Mouse (Mus musculus) spleen, postnatal 36 days (tissue): ENCODE results near the gene Smpdl3b.

Experiments
- DNase-seq, 2 experiments: peaks; one replicate each; pipeline ENCODE4 v3.0.0; 2022; ENCODE audit warnings: low spot score in 2 of 2, mixed read lengths in 1 of 2

Smpdl3b gene

DNA sequence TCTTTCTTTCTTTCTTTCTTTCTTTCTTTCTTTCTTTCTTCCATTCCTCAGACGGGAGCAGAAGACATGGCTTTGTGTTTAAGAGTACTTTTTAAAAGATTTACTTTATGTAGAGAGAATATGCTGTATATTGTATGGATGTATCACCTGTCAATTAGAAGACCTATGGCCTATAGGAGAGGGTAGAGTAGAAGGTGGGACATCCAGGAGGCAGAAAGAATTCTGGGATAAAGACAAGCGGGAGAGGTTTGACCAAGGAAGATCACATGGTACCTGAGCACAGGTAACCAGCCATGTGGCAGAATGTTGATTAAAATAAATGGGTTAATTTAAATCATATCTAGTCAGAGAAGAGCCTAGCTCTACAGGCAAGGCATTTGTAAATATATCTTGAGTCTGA lies 22.3 kb downstream of the Smpdl3b start:
- DNase-seq = no peak

DNA sequence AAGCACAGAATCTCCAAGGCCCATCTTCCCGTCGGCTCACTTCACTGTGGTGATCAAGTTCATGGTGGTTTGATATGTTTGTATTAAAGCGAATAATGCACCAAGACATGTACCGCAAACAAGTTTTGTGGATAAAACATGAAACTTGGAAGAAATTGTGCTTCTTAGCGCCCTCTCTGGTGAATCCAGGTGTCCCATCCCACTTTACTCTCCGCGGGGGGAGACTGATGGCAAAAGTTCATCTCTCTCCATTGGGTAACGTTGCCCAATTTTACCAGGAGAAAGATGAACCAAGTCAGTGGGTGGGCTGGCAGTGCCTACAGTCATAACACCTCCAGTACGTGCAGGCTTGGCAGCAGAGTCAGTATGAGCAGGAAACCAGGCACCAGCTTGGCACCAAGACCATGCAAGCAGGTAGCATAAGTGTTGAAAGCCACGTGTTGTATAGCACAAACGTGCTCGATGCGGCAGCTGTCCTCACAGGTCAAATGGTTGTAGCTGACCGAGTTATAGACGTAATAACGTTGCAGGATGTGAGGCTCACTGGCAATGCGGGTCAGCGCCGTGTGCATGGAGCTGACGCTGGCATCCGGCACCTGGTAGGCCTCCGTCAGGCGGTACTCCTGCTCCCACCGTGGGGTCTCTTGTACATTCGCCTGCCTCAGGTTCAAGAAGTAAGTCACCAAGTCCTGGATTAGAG lies 23.8 kb downstream of the Smpdl3b start:
- no peak for DNase-seq

DNA sequence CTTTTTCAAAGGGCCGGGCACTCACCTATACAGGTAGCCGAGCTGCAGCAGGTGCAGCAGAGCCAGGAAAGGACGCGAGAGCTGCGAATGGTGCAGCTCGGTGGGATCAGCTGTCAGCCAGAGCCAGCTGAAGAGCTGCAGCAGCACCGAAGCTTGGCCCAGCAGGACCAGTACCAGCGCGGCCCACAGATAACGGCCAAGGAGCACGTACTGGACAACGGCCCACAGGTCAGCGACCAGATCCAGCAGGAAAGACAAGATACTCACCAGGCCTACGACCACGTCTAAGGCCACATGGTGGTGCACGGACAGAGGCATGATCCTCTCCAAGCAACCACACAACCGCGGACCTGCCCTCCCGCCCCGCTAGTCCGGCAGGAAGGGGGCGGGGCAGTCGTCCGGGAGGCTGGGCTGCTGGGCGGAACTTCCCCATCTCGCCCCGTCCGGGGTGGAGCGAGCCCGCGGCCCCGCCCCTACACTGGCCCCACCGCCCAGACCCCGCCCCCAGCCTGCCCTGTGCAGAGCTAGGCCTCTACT lies 24.8 kb downstream of the Smpdl3b start, which contains the start of gene Xkr8:
Gene Xkr8 (minus strand): TSS at position 399 of the 537 bp plus-strand sequence.
- peak; percentile 92 to 93 for DNase-seq

DNA sequence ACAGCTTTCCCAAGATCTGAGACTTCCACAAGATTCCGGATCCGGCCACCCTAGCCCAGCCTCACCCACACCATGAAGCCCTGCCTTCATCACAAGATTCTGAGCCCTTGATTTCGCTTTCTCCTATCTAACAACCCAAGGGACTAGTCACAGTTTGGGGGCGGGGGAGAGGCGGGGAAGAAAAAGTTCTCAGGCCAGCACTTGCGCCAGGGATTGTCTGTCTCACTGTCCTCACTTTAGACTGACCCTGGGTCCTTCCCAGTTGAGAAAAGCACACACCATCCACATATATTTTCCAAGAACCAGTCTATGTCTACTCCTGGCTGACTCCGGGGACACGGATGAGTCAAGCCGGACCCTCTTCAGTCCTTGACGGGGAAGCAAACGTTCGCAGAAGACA lies 25.4 kb downstream of the Smpdl3b start:
- DNase-seq = no peak

DNA sequence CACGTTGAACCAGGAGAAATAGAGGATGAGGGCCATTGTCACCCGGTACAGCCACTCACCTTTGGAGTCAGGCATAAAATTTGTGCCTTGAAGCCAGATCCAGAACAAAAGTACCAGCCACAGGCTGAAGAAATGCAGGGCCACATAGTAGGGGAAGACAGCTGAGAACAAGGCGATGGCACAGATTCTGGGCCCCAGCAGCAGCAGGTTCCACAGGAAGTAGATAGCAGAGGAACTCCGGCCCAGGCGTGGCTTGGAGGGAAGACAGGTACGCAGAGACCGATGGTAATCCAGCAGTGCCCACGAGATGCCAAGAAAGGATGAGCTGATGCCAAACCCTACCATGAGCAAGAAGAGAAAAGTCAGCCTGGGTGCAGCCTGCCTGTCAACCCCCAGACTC lies 28.8 kb downstream of the Smpdl3b start:
- DNase-seq = no peak

DNA sequence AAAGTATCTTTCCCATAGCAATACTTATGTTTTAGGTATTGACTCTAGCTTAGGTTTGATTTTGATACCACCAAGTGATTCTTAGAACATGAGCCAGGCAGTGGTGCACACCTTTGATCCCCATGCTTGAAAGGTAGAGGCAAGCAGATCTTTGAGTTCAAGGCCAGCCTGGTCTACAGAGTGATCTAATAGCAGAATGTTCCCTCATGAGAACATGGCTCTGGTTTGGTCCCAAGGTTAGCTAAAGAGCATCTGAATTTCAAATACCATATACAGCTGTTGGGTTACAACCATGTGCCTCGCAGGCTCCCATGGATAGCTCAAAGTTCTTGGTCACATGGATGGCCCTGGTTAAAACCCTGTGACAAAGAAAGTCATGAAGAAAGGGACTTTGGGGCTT lies 38.8 kb downstream of the Smpdl3b start:
- DNase-seq = no peak

DNA sequence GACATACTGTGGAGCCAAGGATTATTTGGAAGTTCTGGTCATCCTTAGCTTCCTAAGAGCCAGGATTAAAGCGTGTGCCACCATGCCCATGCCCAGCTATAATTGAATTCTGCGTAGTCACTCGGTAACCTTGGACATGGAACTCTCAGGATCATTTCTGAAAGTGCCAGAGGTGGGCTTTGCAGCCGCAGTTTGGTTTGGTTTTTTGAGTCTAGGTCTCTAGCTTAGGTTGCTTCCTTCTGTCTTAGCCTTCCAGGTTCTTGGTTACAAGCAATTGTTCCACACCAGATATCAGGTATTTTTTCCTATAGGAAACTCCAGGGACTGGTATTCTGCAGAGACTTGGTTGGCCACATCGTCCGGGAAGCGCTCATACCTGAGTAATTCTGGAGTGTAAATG lies 43.9 kb downstream of the Smpdl3b start:
- no peak for DNase-seq

DNA sequence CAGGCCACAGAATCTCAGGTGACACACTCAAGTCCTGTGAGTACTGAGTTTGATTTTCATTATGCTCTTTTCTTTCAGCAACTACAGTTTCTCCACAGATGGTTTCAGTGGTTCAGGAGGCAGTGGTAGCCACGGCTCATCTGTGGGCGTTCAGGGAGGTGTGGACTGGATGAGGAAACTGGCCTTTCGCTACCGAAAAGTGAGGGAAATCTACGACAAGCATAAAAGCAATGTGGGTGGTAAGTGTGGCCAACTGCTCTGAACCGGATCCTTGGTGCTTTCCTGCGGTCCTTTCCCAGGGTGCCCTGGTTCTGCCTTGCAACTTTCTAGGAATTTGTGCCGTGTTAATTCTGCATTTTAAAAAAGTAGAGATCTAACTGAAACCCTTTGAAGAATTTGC lies 50.2 kb downstream of the Smpdl3b start:
- DNase-seq = no peak

DNA sequence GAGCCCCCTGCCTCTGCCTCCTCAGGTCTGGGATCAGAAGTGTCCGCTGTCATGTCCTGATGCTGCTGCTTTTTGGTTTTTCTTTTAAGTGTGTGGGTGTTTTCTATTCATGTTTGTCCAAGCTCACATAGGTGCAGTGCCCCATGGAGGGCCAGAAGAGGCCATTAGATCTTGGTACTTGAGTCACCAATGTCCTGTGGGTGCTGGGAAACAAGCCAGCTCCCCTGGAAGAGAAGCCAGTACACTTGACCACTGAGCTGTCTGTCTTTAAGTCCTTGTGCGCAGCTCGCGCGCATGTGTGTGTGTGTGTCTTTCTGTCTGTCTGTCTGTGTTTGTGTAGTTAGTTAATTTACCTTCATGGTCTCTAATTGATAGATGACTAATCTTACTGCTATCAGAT lies 55.0 kb downstream of the Smpdl3b start:
- DNase-seq = no peak

DNA sequence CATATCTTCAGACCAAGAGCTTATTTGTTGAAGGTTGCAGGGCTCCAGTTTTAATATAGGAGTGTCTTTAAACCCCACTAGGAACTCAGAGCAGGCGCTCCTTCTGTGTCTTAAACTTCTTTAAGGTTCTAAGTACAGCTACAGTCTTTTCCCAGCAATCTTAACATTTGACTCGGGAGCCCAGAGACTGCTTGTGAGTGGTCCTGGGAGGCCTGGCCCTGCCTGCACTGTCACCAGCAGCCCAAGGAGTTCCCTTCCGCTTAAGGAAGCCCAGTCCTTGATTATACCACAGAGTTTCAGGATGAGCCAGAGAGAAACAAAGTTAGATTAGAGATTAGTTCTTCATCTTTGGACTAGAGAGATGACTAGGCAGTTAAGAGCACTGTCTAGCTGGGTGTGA lies 63.7 kb downstream of the Smpdl3b start:
- DNase-seq = no peak

DNA sequence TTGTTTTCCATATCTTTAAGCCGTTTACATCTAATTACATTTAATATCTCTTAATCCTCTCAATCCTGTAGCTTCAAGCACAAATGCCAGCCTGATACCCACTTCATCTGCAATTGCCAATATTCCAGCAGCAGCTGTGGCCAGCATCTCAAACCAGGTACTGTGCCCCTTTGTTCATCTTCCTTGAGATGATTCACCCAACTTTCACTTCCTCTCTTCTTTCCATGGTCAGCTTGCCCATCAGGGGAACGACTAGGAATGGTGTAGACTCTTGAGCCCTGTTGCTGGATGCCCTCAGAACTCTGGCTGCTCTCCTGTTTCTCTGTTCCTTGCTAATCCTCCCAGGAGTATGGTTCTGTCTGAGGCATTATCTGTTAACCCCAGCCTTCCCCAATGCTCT lies 67.4 kb downstream of the Smpdl3b start:
- no peak for DNase-seq
